Mouse (Mus musculus): ENCODE data around the gene Pdlim1. TPM values are rescaled to one million over a fixed set of nuclear protein-coding genes. Genes with fewer than 3 reads are reported as not detected.
A peak's percentile ranks its signal among the peaks of the same experiment; 100 is the strongest.

The Pdlim1 gene
- polyA plus RNA-seq, 1 experiment from 2014 or later = 49.7 TPM

DNA sequence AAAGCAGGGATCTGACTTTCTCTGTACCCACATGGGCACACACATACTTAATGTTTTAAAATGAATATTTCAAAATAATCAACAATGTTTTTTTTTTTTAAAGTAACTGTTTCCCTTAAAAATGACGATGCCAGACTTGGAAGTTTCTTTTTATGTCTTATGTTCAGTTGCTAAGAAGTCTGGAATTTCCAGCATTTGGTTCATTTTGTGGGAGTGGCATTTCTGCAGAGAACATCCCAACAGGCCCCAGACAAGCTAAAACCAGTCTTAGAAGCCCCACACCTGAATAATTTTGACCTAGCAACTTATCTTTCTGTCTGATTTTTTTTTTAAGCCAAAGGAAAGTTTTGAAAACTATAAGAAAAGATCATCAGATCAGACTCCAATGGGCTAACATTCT, 16.1 kb downstream of the Pdlim1 start:
- Histone ChIP-seq H3K9me3 (no peaks in the 10 kb centered on the region), H3K4me2 (replicated peaks) (no peak overlapping the region), H3K36me3 (no peaks in the 10 kb centered on the region), H3K9ac (replicated peaks) (no peak overlapping the region), H3K4me1 (no peaks in the 10 kb centered on the region), H3K4me3 (no peak overlapping the region), H3K27ac (replicated peaks) (no peak overlapping the region), H3K27me3 (no peaks in the 10 kb centered on the region)
- 85% methylated on average over 1 of the region's 1 CpGs for WGBS
- no peak for ATAC-seq (ENCODE audit: low FRiP score, low read depth)

DNA sequence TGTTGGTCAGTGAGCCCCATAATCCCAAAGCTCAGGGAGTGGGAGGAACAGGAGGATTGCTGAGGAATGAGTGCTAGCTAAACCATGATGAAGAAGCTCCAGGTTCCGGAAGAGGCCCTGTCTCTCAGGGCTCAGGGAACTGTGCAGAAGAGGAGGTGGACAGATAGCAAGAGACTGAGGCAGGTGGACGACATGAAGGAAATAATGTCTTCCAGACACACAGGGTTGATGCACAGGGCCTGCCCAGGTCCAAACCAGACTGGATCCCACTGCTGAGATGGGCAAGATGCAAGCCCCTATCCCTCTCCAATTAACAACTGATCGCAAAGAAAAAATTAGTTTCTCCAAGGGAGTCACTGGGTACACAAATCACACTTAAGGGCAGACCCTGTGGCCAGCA, 16.9 kb downstream of the Pdlim1 start:
- H3K36me3 ChIP-seq = no peaks in the 10 kb centered on the region
- H3K27me3 ChIP-seq = no peaks in the 10 kb centered on the region
- no peak overlapping the region for H3K27ac ChIP-seq (replicated peaks)
- H3K4me2 ChIP-seq (replicated peaks) = no peak overlapping the region
- ATAC-seq (ENCODE audit: low FRiP score, low read depth) = no peak
- H3K9me3 ChIP-seq = no peaks in the 10 kb centered on the region
- WGBS = 87% methylated on average over 3 of the region's 3 CpGs
- H3K4me1 ChIP-seq = no peaks in the 10 kb centered on the region
- no peak overlapping the region for H3K4me3 ChIP-seq
- H3K9ac ChIP-seq (replicated peaks) = no peak overlapping the region

DNA sequence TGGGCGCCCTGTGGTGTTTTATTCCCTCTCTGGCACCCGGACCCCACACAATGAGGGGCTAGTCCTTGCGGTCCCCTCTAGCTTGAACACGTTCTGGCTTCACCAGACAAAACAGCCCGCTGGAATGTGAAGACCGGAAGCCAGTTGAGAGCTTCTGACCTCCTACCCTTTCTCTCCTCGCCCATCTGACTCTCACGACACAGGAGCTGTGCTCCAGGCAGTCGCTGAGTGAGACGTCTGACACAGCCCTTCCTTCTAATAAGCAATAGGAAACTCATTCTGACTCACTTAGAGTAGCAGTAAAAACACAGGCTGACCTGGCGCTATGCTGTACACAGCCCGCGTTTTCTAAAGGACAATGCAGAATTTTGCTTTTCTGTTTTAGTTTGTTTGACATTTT, 17.9 kb downstream of the Pdlim1 start:
- no peak for ATAC-seq (ENCODE audit: low FRiP score, low read depth)
- H3K4me2 ChIP-seq (replicated peaks) = no peak overlapping the region
- no peaks in the 10 kb centered on the region for H3K27me3 ChIP-seq
- H3K36me3 ChIP-seq = no peaks in the 10 kb centered on the region
- no peaks in the 10 kb centered on the region for H3K9me3 ChIP-seq
- no peak overlapping the region for H3K27ac ChIP-seq (replicated peaks)
- H3K9ac ChIP-seq (replicated peaks) = no peak overlapping the region
- 63% methylated on average over 13 of the region's 13 CpGs for WGBS
- no peak overlapping the region for H3K4me3 ChIP-seq
- H3K4me1 ChIP-seq = no peaks in the 10 kb centered on the region

DNA sequence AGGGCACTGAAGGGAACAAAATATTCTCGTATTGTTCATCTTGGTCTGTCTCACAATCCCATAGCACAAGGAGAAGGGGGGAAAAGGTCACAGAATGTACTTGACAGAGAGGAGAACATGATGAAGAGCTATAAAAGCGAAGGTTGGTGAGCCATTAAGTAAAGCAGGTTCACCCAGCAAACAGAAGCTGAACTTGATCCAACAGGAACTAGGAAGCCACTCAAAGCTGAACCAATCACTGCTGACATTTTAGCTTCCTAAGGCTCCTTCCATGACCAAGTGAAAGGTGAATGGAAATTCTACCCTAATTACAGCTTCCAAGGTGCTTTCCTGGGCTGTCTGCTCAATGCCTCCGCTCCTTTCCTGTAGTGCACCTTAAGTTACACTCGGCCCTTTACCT, 20.5 kb downstream of the Pdlim1 start:
- H3K9me3 ChIP-seq = no peaks in the 10 kb centered on the region
- no peak overlapping the region for H3K4me3 ChIP-seq
- H3K9ac ChIP-seq (replicated peaks) = no peak overlapping the region
- H3K4me1 ChIP-seq = peaks cover 3% of the 10 kb centered on the region; the same call in 1 of the 2 replicates
- H3K27ac ChIP-seq (replicated peaks) = no peak overlapping the region
- H3K27me3 ChIP-seq = no peaks in the 10 kb centered on the region
- 86% methylated on average over 4 of the region's 4 CpGs for WGBS
- H3K4me2 ChIP-seq (replicated peaks) = no peak overlapping the region
- ATAC-seq (ENCODE audit: low FRiP score, low read depth) = no peak
- no peaks in the 10 kb centered on the region for H3K36me3 ChIP-seq

DNA sequence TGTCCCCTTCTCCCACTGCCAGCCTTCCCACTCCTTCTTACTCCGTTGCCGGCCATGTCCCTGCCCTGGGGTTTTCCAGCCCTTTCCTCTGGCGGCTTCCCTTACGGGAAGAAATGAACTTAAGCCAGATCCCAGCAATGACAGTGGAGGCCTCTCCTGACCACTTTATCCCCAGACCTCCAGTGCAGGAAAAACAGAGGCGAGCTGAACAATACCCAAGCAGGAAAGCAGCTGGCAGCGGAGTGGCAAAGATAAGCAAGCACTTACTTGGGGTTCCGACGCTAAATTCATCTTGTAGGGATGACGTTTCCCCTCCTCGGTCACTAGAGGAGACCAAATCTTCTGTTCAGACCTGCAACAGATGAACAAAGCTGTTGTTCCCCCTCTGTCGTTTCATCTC, 22.3 kb downstream of the Pdlim1 start:
- no peaks in the 10 kb centered on the region for H3K36me3 ChIP-seq
- WGBS = 83% methylated on average over 11 of the region's 11 CpGs
- no peak for ATAC-seq (ENCODE audit: low FRiP score, low read depth)
- no peaks in the 10 kb centered on the region for H3K27me3 ChIP-seq
- no peaks in the 10 kb centered on the region for H3K9me3 ChIP-seq
- H3K4me3 ChIP-seq = no peak overlapping the region
- peaks cover 3% of the 10 kb centered on the region; the same call in 1 of the 2 replicates for H3K4me1 ChIP-seq
- H3K4me2 ChIP-seq (replicated peaks) = no peak overlapping the region
- H3K27ac ChIP-seq (replicated peaks) = no peak overlapping the region
- no peak overlapping the region for H3K9ac ChIP-seq (replicated peaks)

DNA sequence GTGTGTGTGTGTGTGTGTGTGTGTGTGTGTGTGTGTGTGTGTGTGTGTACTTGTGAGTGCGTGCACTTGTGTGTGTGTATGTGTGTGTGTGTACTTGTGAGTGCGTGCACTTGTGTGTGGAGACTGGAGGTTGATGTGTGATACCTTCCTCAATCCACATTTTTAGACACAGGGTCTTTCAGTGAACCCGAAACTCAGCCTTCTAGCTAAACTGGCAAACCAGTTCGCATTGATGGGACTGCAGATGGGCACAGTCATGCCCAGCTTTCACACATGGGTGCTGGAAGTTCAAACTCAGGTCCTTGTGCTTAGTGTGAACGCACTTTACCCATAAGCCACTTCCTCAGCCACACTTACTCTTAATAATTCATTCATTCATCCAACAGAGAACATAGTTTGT, 23.2 kb downstream of the Pdlim1 start:
- Histone ChIP-seq H3K4me2 (replicated peaks) (no peak overlapping the region), H3K9ac (replicated peaks) (no peak overlapping the region), H3K27ac (replicated peaks) (no peak overlapping the region), H3K4me3 (no peak overlapping the region), H3K4me1 (peaks cover 3% of the 10 kb centered on the region; the same call in 1 of the 2 replicates), H3K9me3 (no peaks in the 10 kb centered on the region), H3K27me3 (no peaks in the 10 kb centered on the region), H3K36me3 (no peaks in the 10 kb centered on the region)
- WGBS = 91% methylated on average over 5 of the region's 5 CpGs
- no peak for ATAC-seq (ENCODE audit: low FRiP score, low read depth)

DNA sequence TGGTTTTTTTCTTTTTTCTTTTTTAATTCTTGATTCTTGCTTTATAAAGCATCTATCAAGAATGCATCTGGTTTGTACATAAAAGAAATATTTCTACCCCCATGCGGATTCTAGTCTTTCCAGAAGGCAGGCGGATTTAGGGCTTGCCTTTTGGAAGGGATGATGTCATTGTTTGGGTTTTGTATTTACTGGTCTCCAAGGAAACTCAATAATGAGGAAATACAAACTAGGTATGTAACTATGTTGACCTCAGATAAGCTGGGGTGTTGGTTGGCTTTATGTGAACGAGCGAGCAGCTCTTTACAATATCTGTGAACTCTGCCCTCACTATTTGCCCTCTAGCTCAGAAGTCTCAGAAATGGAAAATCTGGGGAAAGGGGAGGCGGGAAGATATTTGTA, 24.4 kb downstream of the Pdlim1 start:
- Histone ChIP-seq H3K27me3 (no peaks in the 10 kb centered on the region), H3K9me3 (no peaks in the 10 kb centered on the region), H3K4me1 (peaks cover 3% of the 10 kb centered on the region; the same call in 1 of the 2 replicates), H3K9ac (replicated peaks) (no peak overlapping the region), H3K4me3 (no peak overlapping the region), H3K4me2 (replicated peaks) (no peak overlapping the region), H3K27ac (replicated peaks) (no peak overlapping the region), H3K36me3 (no peaks in the 10 kb centered on the region)
- ATAC-seq (ENCODE audit: low FRiP score, low read depth) = no peak
- WGBS = 30% methylated on average over 5 of the region's 5 CpGs

DNA sequence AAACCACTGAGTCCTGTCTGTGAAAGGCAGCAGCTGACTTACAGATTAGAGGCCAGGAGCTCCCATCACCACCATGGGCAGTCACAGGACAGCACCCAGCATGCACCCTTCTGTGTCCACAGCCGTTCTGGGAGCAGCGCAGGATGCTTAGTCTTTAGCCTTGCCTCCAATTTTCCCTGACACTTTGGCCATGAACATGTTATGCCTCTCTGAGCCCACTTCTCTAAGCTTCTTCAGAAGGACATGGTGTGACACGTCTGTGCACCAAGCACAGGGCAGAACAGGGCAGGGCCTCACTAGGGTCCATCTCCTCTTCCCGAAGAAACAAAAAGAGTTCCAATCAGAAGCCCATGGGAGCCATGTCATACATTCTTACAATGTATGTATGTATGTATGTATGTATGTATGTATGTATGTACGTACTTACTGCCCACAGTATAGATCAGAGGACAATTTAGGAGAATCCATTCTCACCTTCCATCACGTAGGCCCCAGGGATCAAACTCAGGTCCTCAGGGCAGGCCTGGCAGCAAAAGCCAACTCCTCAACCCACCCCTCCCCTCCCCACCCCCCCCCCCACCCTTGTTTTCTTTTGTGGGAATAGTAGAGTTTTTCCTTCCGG, 24.9 kb downstream of the Pdlim1 start:
- H3K4me3 ChIP-seq = no peak overlapping the region
- no peaks in the 10 kb centered on the region for H3K27me3 ChIP-seq
- H3K9ac ChIP-seq (replicated peaks) = no peak overlapping the region
- WGBS = 75% methylated on average over 7 of the region's 7 CpGs
- peaks cover 3% of the 10 kb centered on the region; the same call in 1 of the 2 replicates for H3K4me1 ChIP-seq
- ATAC-seq (ENCODE audit: low FRiP score, low read depth) = no peak
- no peaks in the 10 kb centered on the region for H3K9me3 ChIP-seq
- H3K4me2 ChIP-seq (replicated peaks) = no peak overlapping the region
- no peak overlapping the region for H3K27ac ChIP-seq (replicated peaks)
- no peaks in the 10 kb centered on the region for H3K36me3 ChIP-seq

DNA sequence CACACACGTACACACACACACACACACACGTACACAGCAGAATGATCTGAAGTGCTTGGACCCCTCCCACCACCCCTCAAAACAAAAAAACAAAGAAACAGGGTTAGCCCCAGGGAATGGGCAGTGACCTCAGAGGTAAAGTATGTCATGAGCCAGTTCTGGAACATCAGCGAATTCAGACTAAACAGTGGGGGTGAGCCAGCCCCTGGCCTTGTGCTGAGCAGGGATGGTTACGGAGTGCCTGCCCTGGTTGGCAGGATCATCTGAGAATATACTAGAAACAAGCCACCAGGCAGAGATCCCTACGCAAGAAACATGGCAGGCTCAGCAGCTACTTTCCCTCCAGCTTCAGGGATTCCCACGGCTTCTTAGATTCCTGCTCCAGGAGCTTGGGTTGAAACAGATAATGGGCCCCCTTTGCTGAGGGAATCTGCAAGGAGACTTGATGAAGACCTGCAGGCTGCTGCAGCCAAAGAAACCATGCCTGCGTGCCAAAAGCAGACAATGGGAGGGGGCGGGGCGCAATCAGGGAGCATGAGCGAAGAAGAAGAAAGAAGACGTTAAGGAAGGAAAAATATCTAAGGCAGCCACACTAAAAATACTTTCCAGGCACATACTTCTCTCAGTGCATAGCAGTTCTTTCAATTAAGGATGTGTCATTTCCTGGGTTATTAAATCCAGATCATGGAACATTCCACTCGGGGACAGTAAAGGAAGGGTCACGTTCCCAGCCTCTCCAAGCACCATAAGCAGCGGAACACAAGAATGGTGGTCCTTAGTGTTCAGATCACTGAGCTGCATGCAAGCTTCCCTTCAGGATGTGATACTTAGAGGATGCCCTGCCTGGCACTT, 30.6 kb downstream of the Pdlim1 start:
- Histone ChIP-seq H3K4me1 (peaks cover 10% of the 10 kb centered on the region), H3K4me2 (replicated peaks) (no peak overlapping the region), H3K9me3 (no peaks in the 10 kb centered on the region), H3K27me3 (no peaks in the 10 kb centered on the region), H3K27ac (replicated peaks) (no peak overlapping the region), H3K9ac (replicated peaks) (no peak overlapping the region), H3K36me3 (no peaks in the 10 kb centered on the region), H3K4me3 (no peak overlapping the region)
- peak; percentile 62 for ATAC-seq (ENCODE audit: low FRiP score, low read depth)
- WGBS = 45% methylated on average over 14 of the region's 14 CpGs

DNA sequence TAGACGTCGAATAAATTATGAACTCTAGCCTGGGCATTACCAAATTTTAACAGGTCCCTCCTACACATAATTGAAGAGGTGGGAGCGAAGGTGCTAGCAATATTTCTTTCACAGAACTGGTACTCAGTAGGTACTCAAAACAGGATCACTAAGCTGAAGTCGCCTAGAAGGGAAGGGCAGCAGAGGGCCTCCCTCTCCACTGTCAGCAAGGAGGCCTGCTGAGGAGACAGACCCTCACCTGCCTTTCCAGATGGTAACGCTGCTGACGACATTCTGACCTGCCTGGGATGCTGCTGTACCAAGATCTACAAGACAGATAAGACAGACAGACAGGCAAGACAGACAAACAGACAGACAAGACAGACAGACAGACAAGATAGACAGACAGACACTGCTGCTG, 31.3 kb downstream of the Pdlim1 start:
- no peak for ATAC-seq (ENCODE audit: low FRiP score, low read depth)
- Histone ChIP-seq H3K27me3 (no peaks in the 10 kb centered on the region), H3K9ac (replicated peaks) (no peak overlapping the region), H3K36me3 (no peaks in the 10 kb centered on the region), H3K4me1 (peaks cover 10% of the 10 kb centered on the region), H3K9me3 (no peaks in the 10 kb centered on the region), H3K27ac (replicated peaks) (no peak overlapping the region), H3K4me2 (replicated peaks) (no peak overlapping the region), H3K4me3 (no peak overlapping the region)
- WGBS = 73% methylated on average over 6 of the region's 6 CpGs

DNA sequence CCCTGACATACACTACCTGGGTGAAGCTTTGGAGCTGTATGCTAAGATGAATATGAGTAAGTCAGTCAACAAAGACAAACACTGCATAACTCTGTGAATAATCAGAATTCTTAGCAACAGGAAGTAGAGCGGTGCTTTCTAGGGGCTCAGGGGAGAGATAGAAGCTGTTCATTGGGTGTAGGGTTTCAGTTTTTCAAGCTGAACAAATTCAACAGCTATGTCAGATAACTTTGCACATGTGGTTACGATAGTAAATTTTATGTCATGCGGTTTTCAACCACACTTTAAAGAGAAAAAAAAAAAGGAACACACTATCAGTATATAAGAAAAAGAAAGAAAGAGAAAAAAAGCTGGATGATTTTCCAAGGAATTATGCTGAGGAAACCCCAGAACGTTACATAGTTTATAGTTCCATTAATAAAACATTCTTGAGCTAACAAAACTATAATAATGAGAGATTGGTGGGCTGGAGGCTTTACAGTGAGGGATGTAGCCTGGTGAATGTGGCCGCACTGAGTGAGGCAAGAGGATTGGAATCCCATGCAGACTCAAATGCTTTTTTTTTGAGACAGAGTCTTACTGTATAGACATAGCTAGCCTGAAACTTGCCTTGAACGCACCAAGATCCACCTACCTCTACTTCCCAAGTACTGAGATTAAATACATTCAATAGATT, 33.3 kb downstream of the Pdlim1 start:
- H3K4me2 ChIP-seq (replicated peaks) = no peak overlapping the region
- H3K4me1 ChIP-seq = peaks cover 10% of the 10 kb centered on the region
- no peak for ATAC-seq (ENCODE audit: low FRiP score, low read depth)
- H3K27ac ChIP-seq (replicated peaks) = no peak overlapping the region
- no peaks in the 10 kb centered on the region for H3K9me3 ChIP-seq
- no peaks in the 10 kb centered on the region for H3K27me3 ChIP-seq
- H3K36me3 ChIP-seq = no peaks in the 10 kb centered on the region
- no peak overlapping the region for H3K4me3 ChIP-seq
- whole genome bisulfite sequencing = 90% methylated on average over 6 of the region's 6 CpGs
- no peak overlapping the region for H3K9ac ChIP-seq (replicated peaks)

DNA sequence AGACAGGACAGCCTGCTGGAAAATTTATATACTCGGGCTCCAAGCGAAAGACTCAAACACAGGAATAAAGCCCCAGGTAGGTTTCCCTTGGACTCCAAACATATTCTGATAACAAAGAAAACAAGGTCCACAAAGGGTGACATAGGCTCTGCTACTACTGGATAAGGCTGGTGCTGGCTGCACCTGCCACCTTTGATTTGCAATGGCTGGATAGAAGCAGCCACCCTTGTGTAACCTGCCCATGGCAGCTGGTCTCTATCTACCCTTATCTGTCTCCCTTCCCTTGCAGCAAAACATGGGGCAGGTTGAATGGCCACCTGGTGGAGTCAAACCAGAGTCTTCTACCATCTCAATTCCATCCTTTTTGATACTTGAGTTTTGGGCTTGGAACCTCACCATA, 39.1 kb downstream of the Pdlim1 start:
- Histone ChIP-seq H3K4me1 (no peaks in the 10 kb centered on the region), H3K4me2 (replicated peaks) (no peak overlapping the region), H3K9ac (replicated peaks) (no peak overlapping the region), H3K27me3 (no peaks in the 10 kb centered on the region), H3K36me3 (no peaks in the 10 kb centered on the region), H3K4me3 (no peak overlapping the region), H3K27ac (replicated peaks) (no peak overlapping the region), H3K9me3 (no peaks in the 10 kb centered on the region)
- ATAC-seq (ENCODE audit: low FRiP score, low read depth) = no peak
- 100% methylated on average over 2 of the region's 2 CpGs for WGBS

Measured in midbrain, embryonic 12.5 days (tissue).